Mouse (Mus musculus) gastrocnemius, postnatal 14 days (tissue): ENCODE data around the gene Pole3. TPM values are rescaled to one million over a fixed set of nuclear protein-coding genes. Genes with fewer than 3 reads are reported as not detected.

Experiments used
- total RNA-seq, 2 experiments: library from RNA; stranded (reverse); gene quantifications; 2 replicates each; pipeline ENCODE4 v1.2.3; 2021

Pole3 gene
- total RNA-seq, 2 experiments from 2014 or later = 15.8 to 16.9 TPM

Other genes with a start within 250 kb of the Pole3 start
- gene Fkbp15, start 164.5 kb downstream of the Pole3 start, total RNA-seq = 10 to 100 TPM; 14.4 to 15.9 TPM
- 10 to 100 TPM; 12.2 to 13.3 TPM for gene Slc31a1, start 164.3 kb downstream of the Pole3 start, total RNA-seq
- gene Cdc26, start 116.4 kb downstream of the Pole3 start, total RNA-seq = 10 to 100 TPM; 40.5 to 46.3 TPM
- gene Prpf4, start 116.3 kb downstream of the Pole3 start, total RNA-seq = 10 to 100 TPM; 13.7 to 13.8 TPM
- gene Rnf183, start 89.8 kb downstream of the Pole3 start, total RNA-seq = not detected
- under 1 TPM; 0.31 to 0.37 TPM for gene Wdr31, start 54.2 kb downstream of the Pole3 start, total RNA-seq
- gene Bspry, start 45.0 kb downstream of the Pole3 start, total RNA-seq = under 1 TPM; 0.24 to 0.53 TPM
- gene Hdhd3, start 21.6 kb downstream of the Pole3 start, total RNA-seq = 1 to 10 TPM; 3.1 to 3.5 TPM
- 10 to 100 TPM; 21.9 to 22.1 TPM for gene Alad, start 5.2 kb downstream of the Pole3 start, total RNA-seq
- gene 4933430I17Rik, start 301 bp upstream of the Pole3 start, total RNA-seq = under 1 TPM; 0.33 to 0.45 TPM
- 10 to 100 TPM; 17.2 to 18.5 TPM for gene Rgs3, start 34.8 kb upstream of the Pole3 start, total RNA-seq